Mouse (Mus musculus) MEL (cell line): Measurements from ENCODE around the gene Gphb5.

ENCODE experiments used
- BHLHE40 ChIP-seq: IDR thresholded peaks from 2 replicates; pipeline ENCODE4 v1.6.1; 2012; ENCODE audit warnings: low read depth, mild to moderate bottlenecking, inconsistent platforms, low read length, improper control_type of control experiment, borderline replicate concordance
- HCFC1 ChIP-seq: IDR thresholded peaks from 2 replicates; pipeline ENCODE4 v1.6.1; 2012; ENCODE audit warnings: low read depth, mild to moderate bottlenecking, inconsistent platforms, low read length, improper control_type of control experiment, moderate library complexity
- POLR2A ChIP-seq, 2 experiments: IDR thresholded peaks; 2 replicates each; pipeline ENCODE4 v1.6.1; 2011 to 2012; ENCODE audit warnings: low read length in 2 of 2, mild to moderate bottlenecking in 2 of 2, control low read depth in 1 of 2, improper control_type of control experiment in 1 of 2, low read depth in 1 of 2, moderate library complexity in 1 of 2; ENCODE audit not compliant: control insufficient read depth in 1 of 2, insufficient read depth in 1 of 2, poor library complexity in 1 of 2

DNA sequence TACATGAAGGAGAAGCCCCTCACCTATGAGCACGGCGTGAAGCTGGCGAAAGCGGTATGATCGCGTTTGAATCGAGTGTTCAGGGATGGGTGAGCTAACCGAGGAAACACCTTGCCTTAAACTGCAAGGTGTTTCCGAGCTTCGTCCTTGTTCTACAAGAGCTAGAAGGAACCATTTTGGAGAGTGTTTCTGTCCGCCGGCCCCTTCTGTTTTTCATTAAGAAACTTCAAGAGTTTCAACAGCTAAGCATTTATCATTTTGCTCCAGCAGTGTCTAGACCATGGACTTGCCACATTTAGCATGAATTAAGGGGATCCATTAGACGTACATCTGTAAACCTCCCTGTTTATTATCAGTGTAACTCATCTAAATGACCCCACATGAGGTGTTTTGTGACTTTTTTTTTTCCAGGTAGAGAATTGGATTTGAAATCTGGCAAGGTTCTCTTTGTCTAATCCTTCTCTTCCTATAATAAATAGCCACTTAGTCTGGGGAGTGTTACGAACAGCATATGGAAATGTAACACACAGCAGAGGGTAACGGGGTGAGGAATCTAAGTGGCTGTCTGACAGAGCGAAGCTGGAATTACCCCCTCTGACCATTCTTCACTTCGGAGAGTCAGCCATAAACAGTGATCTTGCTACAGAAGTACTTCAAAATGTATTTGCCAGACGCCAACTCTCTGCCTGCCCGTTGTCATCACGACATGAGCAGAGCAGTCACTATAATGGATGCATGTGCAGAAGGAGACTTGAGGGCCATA is 22.4 kb downstream of the Gphb5 start:
- TF ChIP-seq POLR2A (IDR thresholded peaks at IDR 0.05; ENCODE audit: control insufficient read depth in 1 of 2, insufficient read depth in 1 of 2, low read depth in 1 of 2, low read length in 2 of 2, poor library complexity in 1 of 2) (no peak), BHLHE40 (no peak), HCFC1 (no peak)
